Mouse (Mus musculus): Measurements from ENCODE around the gene Acbd5. TPM values are rescaled to one million over a fixed set of nuclear protein-coding genes. Genes with fewer than 3 reads are reported as not detected.

Gene Acbd5
- polyA plus RNA-seq, 1 experiment from 2014 or later, result 24.2 TPM

DNA sequence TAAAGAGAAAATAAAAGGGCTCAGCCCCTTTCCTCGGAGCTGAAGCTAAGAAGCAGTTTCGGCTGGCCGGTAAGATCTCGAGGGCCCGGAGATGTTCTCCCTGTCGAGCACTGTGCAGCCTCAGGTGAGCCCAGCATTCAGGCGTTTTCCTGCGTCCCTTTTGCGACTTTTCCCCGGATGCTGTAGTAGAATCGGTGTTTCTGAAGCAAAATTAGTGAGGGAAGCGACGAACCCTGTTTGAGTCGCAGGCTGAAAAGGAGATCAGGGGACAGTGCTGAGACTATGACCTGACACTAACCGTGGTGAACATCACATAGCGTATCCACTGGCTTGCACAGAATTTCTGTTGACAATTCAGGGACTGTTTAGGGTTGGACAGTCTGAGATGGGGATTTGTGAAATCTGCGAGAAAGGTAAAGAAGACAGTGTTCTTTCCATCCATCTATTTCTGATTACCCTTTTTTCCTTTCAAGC, 88.7 kb downstream of the Acbd5 start:
- no peak for DNase-seq (ENCODE audit: low spot score)
- Histone ChIP-seq H3K4me3 (ENCODE audit: low read depth, low read length) (peak overlapping the region; percentile 66), H3K27me3 (replicated peaks; ENCODE audit: control insufficient read depth, insufficient read depth, low read length) (no peaks in the 10 kb centered on the region), H3K9me3 (ENCODE audit: control insufficient read depth, low read length) (no peaks in the 10 kb centered on the region), H3K4me1 (replicated peaks; ENCODE audit: control insufficient read depth, insufficient read depth, low read length) (peaks cover 12% of the 10 kb centered on the region), H3K27ac (ENCODE audit: low read depth) (peak overlapping the region; percentile 98), H3K9ac (ENCODE audit: low read length) (peak overlapping the region; percentile 75), H3K4me2 (ENCODE audit: low read length) (peak overlapping the region; percentile 60), H3K36me3 (ENCODE audit: control insufficient read depth, insufficient read depth, low read length) (peaks cover 6% of the 10 kb centered on the region; the same call in 1 of the 2 replicates)
- under 1% methylated on average over 17 of the region's 17 CpGs for WGBS
- ATAC-seq (replicated peaks; ENCODE audit: low FRiP score, low TSS enrichment, low read depth), result peak; percentile 9; the same call in 1 of the 2 replicates

Other genes with a start within 250 kb of the Acbd5 start
- gene Pdss1, start 172.6 kb upstream of the Acbd5 start, polyA plus RNA-seq (2014; fragmentation: Nextera tagmentation; extraction: Ambion mirVana), result 27.7 and 29.6 TPM in 2 replicates
- gene Abi1, start 27.9 kb upstream of the Acbd5 start, polyA plus RNA-seq (2014; fragmentation: Nextera tagmentation; extraction: Ambion mirVana), result 42.8 and 49.3 TPM in 2 replicates
- 10.0 and 10.2 TPM in 2 replicates for gene Mastl, start 87.9 kb downstream of the Acbd5 start, polyA plus RNA-seq (2014; fragmentation: Nextera tagmentation; extraction: Ambion mirVana)
- gene Yme1l1, start 88.2 kb downstream of the Acbd5 start, polyA plus RNA-seq (2014; fragmentation: Nextera tagmentation; extraction: Ambion mirVana), result 64.9 and 72.5 TPM in 2 replicates
- gene 4931423N10Rik, start 139.3 kb downstream of the Acbd5 start, polyA plus RNA-seq (2014; fragmentation: Nextera tagmentation; extraction: Ambion mirVana), result not detected in 2 replicates

Measured in intestine, embryonic 14.5 days (tissue).